Mouse (Mus musculus): ENCODE results near the gene Pcx.

DNA sequence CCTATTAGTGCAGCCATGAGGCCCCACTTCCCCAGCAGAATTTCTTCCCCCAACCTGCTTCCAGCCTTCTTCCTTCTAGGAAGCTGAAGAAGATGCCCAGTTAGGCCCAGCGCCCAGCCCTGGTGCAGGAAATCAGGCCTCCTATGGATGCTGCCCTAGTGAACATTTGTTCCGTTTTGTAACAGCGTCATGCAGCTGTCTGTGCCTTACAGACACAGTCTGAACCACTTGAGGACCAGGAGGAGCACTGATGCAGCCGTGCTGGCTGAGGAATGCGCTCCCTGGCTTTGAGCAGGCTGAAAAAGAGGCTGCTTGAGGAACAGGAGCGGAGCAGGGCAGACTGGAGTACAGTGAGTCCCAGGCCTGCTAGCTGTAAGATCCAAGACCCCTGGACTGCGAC, 15.6 kb upstream of the Pcx start:
- TF ChIP-seq CTCF (IDR thresholded peaks at IDR 0.05; ENCODE audit: control insufficient read depth, insufficient read depth, insufficient read length) (no peak), CEBPB (IDR thresholded peaks at IDR 0.05; ENCODE audit: low read depth) (no peak), USF1 (IDR thresholded peaks at IDR 0.05; ENCODE audit: low read depth) (no peak), MYOD1 (IDR thresholded peaks at IDR 0.05; ENCODE audit: control insufficient read depth, insufficient read length, low read depth) (no peak), FOSL1 (IDR thresholded peaks at IDR 0.05; ENCODE audit: insufficient read depth, low read length, poor library complexity, severe bottlenecking) (no peak)
